Mouse (Mus musculus) midbrain, embryonic 16.5 days (tissue): Measurements from ENCODE around the gene Pik3ip1. TPM values are rescaled to one million over a fixed set of nuclear protein-coding genes. Genes with fewer than 3 reads are reported as not detected.

Experiments used
- ATAC-seq: fragments of 200-750 bp; cut with Nextera tagmentation; 2 replicates; pipeline ENCODE4 v1.8.0; 2017; ENCODE audit warnings: moderate TSS enrichment
- H3K27ac ChIP-seq: fragments of 300-500 bp; sonication (generic); 2 replicates; pipeline ENCODE4 v1.5.1; 2014; ENCODE audit warnings: mild to moderate bottlenecking, low read length, mixed read lengths
- H3K27me3 ChIP-seq: fragments of 300-500 bp; sonication (generic); 2 replicates; pipeline ENCODE4 v1.6.1; 2014; ENCODE audit warnings: low read depth, low read length, mixed read lengths; ENCODE audit not compliant: control insufficient read depth, insufficient read depth
- H3K36me3 ChIP-seq: fragments of 300-500 bp; sonication (generic); 2 replicates; pipeline ENCODE4 v1.6.1; 2014; ENCODE audit warnings: mild to moderate bottlenecking, low read length, moderate library complexity, mixed read lengths; ENCODE audit not compliant: control insufficient read depth, insufficient read depth
- H3K4me1 ChIP-seq: fragments of 300-500 bp; sonication (generic); 2 replicates; pipeline ENCODE4 v1.6.1; 2014; ENCODE audit warnings: mild to moderate bottlenecking, low read length, mixed read lengths; ENCODE audit not compliant: control insufficient read depth, insufficient read depth
- H3K4me2 ChIP-seq: fragments of 300-500 bp; sonication (generic); 2 replicates; pipeline ENCODE4 v1.6.1; 2014; ENCODE audit warnings: mild to moderate bottlenecking, low read length, mixed read lengths
- H3K4me3 ChIP-seq: fragments of 300-500 bp; sonication (generic); 2 replicates; pipeline ENCODE4 v1.5.1; 2014; ENCODE audit warnings: low read depth, mild to moderate bottlenecking, low read length, moderate library complexity, mixed read lengths
- H3K9ac ChIP-seq: fragments of 300-500 bp; sonication (generic); 2 replicates; pipeline ENCODE4 v1.6.1; 2014; ENCODE audit warnings: low read depth, low read length, mixed read lengths
- H3K9me3 ChIP-seq: fragments of 300-500 bp; sonication (generic); replicated peaks from 2 replicates; pipeline ENCODE4 v1.6.1; 2014; ENCODE audit warnings: mild to moderate bottlenecking, low read length, mixed read lengths; ENCODE audit not compliant: control insufficient read depth, poor library complexity, severe bottlenecking
- WGBS: fragments of 180-500 bp; shearing (Covaris S2); extraction: QIAGEN DNeasy Blood & Tissue Kit; methylation state at CpG from one replicate; pipeline ENCODE4 v1.1.7; 2014; 5-methylcytosine and 5-hydroxymethylcytosine counted together
- polyA plus RNA-seq: library from polyadenylated mRNA; unstranded; fragments of >200 nt; fragmentation: Nextera tagmentation; extraction: Ambion mirVana; gene quantifications from 2 replicates; pipeline ENCODE4 v1.2.1, GENCODE M21; 2015

Gene Pik3ip1
- polyA plus RNA-seq, 1 experiment from 2014 or later = 29.5 TPM

DNA sequence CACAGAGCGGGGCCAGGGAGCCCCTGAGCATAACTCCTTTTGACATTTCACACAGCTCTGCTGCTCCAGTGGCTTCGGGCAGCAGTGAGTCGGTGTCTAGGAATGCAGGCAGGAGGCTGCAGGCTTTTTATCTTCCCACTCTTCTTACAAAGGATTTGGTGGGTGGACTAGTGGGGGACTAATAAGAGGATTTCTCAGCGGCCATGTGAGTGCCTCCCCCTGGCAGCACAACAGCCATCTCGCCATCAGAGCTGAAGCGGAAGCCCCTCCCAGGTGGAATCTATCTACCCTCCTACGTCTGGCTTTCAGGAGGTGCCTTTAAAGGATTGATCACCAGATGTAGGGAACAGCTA, 44.1 kb downstream of the Pik3ip1 start:
- no peak for ATAC-seq
- Histone ChIP-seq H3K36me3 (no peaks in the 10 kb centered on the region), H3K27me3 (no peaks in the 10 kb centered on the region), H3K27ac (peak overlapping the region; percentile 64), H3K4me1 (peaks cover 26% of the 10 kb centered on the region), H3K9me3 (no peaks in the 10 kb centered on the region), H3K9ac (peak overlapping the region; percentile 23), H3K4me2 (peak overlapping the region; percentile 33), H3K4me3 (no peak overlapping the region)
- WGBS = 6% methylated on average over 7 of the region's 7 CpGs

DNA sequence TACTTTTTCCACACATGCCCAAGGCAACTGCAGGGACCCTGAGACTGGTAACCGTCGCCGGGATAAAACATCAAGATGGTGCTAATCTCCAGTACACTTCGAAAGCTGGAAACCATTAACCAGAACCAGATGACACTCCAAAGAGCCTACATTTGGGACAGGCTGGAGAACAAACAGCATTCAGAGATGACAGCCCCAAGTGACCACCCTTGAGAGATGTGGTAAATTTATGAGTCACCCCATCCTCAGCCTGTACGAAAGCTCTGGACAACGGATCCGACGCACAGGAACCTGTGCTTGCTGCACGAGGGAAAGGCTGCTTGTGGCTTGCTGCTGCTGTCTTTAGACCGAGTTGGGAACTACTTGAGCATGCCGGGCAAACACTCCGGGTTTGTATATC, 44.5 kb downstream of the Pik3ip1 start:
- WGBS = 70% methylated on average over 12 of the region's 12 CpGs
- no peak overlapping the region for H3K4me2 ChIP-seq
- no peak overlapping the region for H3K27ac ChIP-seq
- no peak for ATAC-seq
- H3K4me1 ChIP-seq = peaks cover 21% of the 10 kb centered on the region
- H3K36me3 ChIP-seq = no peaks in the 10 kb centered on the region
- H3K9ac ChIP-seq = no peak overlapping the region
- no peaks in the 10 kb centered on the region for H3K27me3 ChIP-seq
- H3K9me3 ChIP-seq = no peaks in the 10 kb centered on the region
- H3K4me3 ChIP-seq = no peak overlapping the region

DNA sequence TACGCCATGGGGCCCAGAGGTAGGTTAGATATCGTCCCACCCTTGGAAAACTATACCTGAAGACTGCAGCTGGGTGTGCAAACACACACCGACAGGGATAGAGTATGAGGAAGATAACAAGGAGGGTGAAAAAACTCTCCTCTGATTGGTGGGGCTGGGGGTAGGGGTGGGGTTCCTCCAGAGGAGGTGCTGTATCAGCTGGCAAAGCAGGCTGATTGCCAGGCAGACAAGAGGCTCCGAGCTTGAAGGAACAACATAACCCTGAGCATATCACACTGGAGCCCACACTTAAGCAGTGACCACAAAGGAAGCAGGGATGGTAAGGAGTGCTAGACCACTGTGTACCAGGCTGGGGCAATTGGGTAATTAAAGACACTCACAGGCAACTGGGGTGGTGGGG, 49.2 kb downstream of the Pik3ip1 start:
- Histone ChIP-seq H3K36me3 (no peaks in the 10 kb centered on the region), H3K4me2 (no peak overlapping the region), H3K9ac (no peak overlapping the region), H3K27me3 (no peaks in the 10 kb centered on the region), H3K9me3 (no peaks in the 10 kb centered on the region), H3K4me3 (no peak overlapping the region), H3K27ac (no peak overlapping the region), H3K4me1 (no peaks in the 10 kb centered on the region)
- no peak for ATAC-seq
- 87% methylated on average over 4 of the region's 4 CpGs for WGBS

DNA sequence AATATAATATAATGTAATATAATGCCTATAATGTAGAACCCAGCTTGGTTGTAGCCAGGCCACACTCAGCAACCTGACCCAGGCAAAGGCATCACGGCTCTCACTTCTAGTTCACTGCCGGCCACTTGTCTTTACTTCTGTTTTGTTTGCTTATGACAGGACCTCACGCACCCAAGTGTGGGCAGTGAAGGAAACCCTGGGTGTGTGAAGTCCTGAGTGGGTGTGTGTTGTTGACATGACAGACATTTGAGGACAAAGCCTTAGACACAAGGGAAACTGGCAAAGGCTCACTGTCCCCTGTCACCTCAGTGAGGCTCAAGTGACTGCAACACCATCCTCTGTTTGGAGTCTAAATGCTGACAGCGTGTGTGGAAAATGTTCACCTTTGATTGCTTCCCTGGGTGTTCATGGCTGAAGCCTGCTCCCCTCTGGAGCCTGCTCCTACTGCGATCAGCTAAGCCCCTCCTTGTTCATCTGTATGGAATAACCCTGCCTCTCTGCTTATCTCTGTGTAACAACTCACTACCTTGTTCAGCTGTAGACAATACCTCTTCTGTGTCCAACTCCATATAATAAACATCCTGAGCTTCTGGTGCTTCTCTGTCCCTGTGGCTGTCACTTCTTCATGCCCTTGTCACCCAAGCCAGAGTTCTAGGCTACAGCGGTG, 51.1 kb downstream of the Pik3ip1 start:
- H3K4me3 ChIP-seq = no peak overlapping the region
- no peak for ATAC-seq
- H3K27ac ChIP-seq = no peak overlapping the region
- H3K9ac ChIP-seq = no peak overlapping the region
- no peak overlapping the region for H3K4me2 ChIP-seq
- WGBS = 94% methylated on average over 6 of the region's 6 CpGs
- H3K9me3 ChIP-seq = no peaks in the 10 kb centered on the region
- no peaks in the 10 kb centered on the region for H3K4me1 ChIP-seq
- H3K27me3 ChIP-seq = no peaks in the 10 kb centered on the region
- H3K36me3 ChIP-seq = no peaks in the 10 kb centered on the region

DNA sequence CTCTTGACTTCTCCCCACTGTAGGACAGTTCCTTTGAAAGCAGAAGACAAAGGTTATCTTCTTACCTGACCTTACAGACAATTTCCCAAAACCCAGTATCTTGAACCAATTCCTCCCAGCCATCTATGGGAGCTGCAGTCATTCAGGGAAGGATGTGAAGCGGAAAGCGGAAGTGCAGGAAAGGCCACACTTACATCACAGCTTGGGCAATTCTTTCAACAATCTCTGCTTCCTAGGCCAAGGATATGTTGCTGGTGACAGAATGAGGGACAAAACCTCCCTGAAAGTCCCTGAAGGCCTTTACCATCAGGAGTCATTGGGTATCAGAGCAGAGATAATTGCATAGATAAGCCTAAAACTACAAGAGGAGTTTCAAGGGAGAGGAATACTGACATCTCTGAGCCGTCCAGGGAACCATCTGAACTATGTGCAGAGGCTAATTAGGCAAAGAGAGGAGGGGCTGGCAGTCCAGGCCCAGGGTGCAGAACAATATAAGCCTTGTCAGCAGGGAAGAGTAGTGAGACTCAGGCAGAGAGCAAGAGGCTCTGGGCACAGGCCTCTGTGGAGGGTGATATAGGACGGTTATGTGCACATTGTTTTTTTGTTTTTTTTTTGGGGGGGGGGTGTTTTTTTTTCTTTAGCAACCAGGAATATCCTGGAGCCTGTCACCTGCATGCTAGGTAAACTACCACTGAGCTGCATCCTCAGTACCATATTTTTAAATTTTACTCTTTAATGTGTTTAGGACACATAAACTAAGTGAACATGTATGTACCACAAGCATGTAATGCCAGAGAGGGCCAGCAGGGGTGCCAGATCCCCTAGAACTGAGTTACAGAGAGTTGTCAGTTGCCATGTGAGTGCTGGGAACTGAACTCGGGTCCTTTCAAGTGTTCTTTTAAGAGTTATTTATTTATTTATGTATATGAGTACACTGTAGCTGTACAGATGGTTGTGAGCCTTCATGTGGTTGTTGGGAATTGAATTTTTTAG, 52.7 kb downstream of the Pik3ip1 start:
- H3K27ac ChIP-seq = no peak overlapping the region
- no peak for ATAC-seq

DNA sequence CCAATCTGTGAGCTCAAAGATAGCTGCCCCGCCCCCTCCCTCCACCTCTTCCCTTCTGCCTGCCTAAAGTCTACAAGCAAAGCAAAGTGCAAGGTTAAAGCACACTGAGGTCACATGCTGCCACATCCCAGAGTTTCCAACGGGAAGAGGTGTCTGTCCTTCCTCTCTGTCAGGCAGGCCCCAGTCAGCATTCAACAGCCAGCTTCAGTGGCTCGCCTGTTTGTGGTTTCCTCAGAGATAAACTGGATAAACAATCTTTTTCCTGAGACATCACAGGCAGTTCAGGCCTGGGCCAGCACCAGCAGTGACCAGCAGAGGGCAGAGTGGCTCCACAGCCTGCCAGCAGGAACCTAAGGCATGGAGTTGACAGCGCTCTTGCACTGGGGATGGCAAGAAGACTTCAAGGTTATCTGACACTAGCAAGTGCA, 56.8 kb downstream of the Pik3ip1 start:
- 28% methylated on average over 4 of the region's 4 CpGs for WGBS
- Histone ChIP-seq H3K4me1 (no peaks in the 10 kb centered on the region), H3K9ac (no peak overlapping the region), H3K36me3 (no peaks in the 10 kb centered on the region), H3K9me3 (no peaks in the 10 kb centered on the region), H3K4me3 (no peak overlapping the region), H3K27me3 (no peaks in the 10 kb centered on the region), H3K4me2 (no peak overlapping the region), H3K27ac (no peak overlapping the region)
- peak; percentile 79 for ATAC-seq

More for the DNA sequence above, 52.7 kb downstream of the Pik3ip1 start:
- H3K4me2 ChIP-seq = no peak overlapping the region
- no peaks in the 10 kb centered on the region for H3K4me1 ChIP-seq
- no peaks in the 10 kb centered on the region for H3K9me3 ChIP-seq
- 75% methylated on average over 5 of the region's 5 CpGs for WGBS
- no peaks in the 10 kb centered on the region for H3K36me3 ChIP-seq
- H3K4me3 ChIP-seq = no peak overlapping the region
- no peak overlapping the region for H3K9ac ChIP-seq
- H3K27me3 ChIP-seq = no peaks in the 10 kb centered on the region

DNA sequence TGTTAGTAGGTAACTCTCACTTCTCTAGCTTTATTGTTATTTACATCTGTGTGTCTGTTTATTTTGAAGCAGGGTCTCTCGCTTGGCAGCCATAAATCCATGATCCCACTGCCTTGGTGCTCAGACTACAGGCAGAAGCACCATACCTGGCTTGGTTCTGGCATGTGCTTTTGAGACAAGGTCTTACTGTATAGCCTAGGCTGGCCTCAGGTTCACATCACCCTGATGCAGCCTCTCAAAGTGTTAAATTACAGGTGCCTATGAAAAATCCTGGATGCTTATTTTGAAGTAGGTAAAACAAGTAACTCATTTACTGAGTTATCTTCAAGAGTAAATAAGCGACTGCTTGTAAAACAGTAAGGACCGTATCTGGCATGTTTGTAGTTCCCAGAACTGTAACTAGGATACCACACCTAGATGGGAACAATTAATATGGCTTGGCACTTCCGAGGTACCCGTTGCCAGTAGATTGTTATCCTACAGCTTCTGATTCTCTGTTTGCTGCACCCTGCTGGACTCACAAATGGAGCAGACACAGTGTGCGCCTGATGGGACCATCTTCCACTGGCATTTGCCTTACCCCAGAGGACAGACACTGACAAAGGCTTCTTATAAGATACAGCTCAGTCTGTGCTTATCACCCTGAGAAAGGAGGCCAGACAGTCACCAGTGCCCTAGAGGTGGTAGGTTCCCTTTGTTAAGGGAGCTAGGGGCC, 57.4 kb downstream of the Pik3ip1 start:
- WGBS = 89% methylated on average over 6 of the region's 6 CpGs

DNA sequence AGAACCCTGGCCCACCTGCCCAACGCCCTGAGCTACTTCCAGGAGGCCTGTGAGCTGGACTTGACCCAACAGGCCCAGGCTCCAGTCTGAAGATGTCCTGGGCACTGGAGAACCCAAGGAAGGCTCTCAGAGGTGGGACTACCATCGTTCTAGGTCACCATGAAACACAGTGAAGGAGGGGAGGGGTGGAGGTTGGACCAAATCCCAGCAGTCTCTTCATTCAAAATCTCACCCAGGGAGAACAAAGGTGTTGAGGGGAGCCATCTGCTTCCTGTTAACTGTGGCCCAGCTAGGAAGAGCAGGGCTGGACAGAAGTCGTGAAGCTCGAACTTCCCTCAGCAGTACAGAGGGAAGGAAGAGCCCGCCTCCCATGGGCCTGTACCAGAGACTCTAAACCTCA, 59.8 kb downstream of the Pik3ip1 start:
- Histone ChIP-seq H3K36me3 (no peaks in the 10 kb centered on the region), H3K4me1 (no peaks in the 10 kb centered on the region), H3K27me3 (no peaks in the 10 kb centered on the region), H3K27ac (no peak overlapping the region), H3K9ac (no peak overlapping the region), H3K4me2 (no peak overlapping the region), H3K4me3 (no peak overlapping the region), H3K9me3 (no peaks in the 10 kb centered on the region)
- ATAC-seq = no peak
- 85% methylated on average over 5 of the region's 5 CpGs for WGBS

More for the DNA sequence above, 57.4 kb downstream of the Pik3ip1 start:
- ATAC-seq = peak; percentile 32; the same call in 1 of the 2 replicates
- no peak overlapping the region for H3K27ac ChIP-seq
- H3K9me3 ChIP-seq = no peaks in the 10 kb centered on the region
- H3K4me2 ChIP-seq = no peak overlapping the region
- no peaks in the 10 kb centered on the region for H3K36me3 ChIP-seq
- no peaks in the 10 kb centered on the region for H3K27me3 ChIP-seq
- H3K9ac ChIP-seq = no peak overlapping the region
- no peaks in the 10 kb centered on the region for H3K4me1 ChIP-seq
- no peak overlapping the region for H3K4me3 ChIP-seq
